Mouse (Mus musculus) T-helper 1 cell (primary cell): Measurements from ENCODE around the gene Vasp.

Experiments used
- in situ Hi-C: fragments of 300-600 bp; cut with MboI, MseI; formaldehyde crosslinking; loops from one replicate; pipeline ENCODE4 v1.15.1; 2025; ENCODE audit warnings: high pct_unique_total_duplicates

The Vasp gene

DNA sequence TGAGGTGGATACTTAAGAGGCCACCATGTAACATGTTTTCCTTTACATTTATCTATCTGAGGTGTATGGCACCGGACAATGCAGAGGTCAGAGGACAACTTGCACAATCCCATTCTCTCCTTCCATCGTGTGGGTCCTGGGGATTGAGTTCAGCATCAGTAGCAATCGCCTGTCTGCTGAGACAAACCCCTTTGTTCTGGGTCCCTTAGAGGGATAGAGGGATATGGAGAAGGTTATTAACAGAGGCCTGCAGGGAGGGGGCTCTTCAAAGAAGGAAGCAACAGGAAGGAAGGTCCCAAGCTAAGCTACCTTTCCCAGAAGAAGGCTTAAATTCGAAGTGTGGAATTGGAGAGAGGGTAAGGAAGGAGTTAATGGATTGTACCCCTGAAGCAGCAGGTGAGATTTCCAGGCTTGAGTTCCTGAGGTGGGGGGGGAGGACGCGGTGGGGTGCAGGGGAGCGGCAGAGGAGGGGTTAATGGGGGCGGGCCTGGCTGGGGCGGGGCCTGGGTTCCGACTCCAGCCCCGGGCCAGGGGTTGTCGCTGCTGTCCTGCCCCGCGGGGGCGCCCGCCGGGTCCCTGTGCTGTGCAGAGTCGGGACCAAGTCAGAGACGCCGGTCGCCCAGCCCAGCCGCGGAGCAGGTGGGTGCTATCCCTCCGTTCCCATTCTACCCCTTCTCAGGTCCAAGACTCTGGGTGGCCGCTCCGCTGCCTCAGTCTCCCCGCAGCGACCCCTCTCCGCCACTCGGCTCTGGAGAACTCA, 59.4 kb downstream of the Vasp start, which contains the start of gene Gpr4:
Gpr4 (plus strand) TSS at position 543 of the 760 bp plus-strand sequence.
- in situ Hi-C loops: no loop called here

DNA sequence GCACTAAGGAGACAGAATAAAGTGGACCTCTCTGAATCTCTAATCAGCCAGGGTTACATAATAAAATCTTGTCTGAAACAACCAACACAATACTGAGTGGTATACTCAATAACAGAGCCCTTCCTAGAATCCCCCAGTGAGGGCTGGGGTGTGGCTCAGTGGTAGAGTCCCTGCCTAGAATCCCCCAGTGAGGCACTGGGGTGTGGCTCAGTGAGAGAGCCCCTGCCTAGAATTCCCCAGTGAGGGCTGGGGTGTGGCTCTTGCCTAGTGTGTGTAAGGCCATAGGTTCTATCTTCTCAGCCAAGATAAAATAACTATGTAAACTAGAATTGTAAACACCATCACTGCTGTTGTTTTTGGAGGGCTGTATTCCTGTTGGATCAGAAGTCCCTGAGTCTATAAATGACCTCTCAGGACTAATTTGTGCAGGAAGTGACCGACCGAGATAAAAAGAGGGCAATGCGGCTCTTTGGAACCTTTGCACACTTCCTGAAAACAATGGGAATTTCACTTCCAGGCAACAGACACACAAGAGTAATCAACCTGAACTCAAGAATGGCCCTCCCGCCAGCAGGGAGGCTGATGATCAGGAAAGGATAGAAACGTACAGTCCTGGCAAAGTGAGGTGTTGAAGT, 60.5 kb downstream of the Vasp start:
- in situ Hi-C loops: no loop called here

DNA sequence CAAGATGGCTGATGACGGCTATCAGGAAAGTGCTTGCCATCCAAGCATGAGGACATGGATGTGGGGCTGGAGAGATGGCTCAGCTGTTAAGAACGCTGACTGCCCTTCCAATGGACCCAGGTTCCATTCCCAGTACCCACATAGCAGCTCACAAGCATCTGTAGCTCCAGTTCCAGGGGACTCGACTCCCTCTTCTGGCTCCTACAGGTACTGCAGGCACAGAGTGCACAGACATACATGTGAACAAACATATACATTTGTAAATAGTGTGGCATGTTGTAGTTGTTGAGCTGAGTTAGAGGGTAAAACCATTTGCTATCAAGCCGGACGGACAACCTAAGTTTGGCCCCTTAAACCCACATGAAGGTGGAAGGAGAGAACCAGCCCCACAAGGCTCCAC, 61.6 kb downstream of the Vasp start:
- in situ Hi-C loops: no loop called here

DNA sequence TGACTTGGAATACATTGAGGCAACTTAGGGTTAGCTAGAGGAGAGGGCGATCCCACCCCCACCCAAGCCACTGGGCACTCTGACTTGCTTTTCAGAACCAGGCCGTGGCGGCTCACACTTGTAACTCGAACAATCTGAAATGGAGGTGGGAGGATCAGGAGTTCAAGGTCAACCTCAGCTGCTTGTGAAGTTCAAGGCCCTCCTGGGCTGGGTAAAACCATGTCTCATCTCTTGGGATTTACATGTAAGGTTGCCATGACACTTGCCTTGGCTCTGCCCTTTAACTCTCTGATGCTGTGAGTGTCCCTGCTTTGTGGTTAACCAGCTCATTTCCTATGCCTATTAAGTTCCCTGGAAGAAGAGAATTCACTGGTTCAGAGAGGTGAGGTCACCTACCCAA, 62.1 kb downstream of the Vasp start:
- in situ Hi-C loops: no loop called here

DNA sequence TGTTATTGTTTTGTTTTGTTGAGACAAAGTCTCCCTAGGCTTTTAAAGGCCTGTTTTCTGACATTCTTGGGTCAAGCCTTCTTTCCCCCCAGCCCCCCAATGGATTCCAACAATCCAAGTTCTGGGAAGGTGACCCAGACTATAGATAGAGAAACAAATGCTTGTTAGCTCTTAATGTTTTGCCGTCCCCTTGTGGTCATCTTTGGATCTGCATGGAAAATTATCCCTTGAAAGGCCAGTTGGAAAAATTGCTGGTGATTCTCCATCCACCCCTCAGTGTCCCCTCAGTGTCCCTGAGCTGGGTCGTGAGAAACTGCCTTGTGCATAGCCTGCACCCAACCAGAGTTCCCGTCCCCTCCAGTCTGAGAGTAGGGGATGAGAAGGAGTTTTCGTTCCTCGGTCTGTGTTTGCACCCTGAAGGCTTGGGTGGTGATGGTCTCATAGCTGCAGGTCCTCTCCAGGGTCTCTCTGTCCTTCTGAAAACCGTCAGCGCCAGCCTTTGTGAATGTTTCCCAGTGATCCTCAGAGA, 62.6 kb downstream of the Vasp start:
- in situ Hi-C loops: no loop called here

DNA sequence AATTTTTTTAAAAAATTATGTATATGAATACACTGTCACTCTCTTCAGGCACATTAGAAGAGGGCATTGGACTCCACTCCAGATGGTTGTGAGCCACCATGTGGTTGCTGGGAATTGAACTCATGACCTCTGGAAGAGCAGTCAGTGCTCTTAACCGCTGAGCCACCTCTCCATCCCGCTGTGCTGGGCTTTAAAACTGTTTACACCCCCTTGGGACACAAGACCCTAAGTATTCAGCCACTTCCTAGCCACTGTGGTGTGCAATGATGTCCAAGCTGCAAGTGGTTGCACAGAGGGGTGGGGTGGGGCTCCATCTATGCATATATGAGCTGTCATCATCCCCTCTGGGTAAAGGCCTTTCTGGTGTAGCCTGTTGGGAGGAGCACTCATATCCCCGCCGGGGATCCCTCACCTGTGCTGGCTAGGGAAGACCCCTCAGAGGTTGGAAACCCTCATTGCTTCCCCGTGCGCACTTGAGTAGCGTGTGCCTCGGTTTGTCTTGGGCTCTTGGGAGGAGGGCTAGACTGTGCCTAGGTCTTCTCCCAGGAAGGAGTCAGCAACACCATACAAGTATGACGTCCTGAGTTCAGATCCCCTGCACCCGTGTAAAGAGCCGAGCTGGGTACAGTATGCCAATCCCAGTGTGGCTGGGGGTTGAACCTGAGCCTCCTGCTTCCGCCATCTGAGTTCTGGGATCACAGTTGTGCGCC, 63.3 kb downstream of the Vasp start:
- in situ Hi-C loops: no loop called here
